18 mouse cellular contexts compared by ENCODE assay signal in the genomic region with DNA sequence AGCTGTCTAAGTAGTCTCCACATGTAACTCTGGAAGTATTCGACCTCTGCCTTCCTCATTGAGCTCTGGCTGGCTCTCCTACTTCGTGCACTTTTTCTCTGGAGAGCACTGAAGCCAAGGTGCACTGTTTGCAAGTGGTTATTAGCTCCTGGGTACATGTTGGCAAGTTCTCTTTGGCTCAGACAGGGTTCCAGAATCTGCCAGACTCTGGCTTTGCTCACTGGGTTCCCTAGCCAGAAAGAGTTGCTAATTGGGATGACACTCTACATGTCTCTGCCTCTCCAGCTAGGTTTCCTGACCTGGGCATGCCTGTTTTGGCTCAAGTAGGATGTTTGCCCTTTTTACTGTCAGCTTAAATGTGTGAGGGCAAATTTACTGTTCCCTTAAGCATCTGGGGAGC. TPM values are rescaled to one million over a fixed set of nuclear protein-coding genes. Genes with fewer than 3 reads are reported as not detected.
DNase-seq lines count a peak whose midpoint lies in the region; ATAC-seq and TF ChIP-seq lines count a peak whose summit lies in the region.
"Had no signal": no experiment of that assay in that cellular context is flagged by ENCODE, and none has a peak within 500 bp of the region (broad histone marks: within the 10 kb centered on the region; RNA-seq: fewer than 3 reads in every experiment).

No protein-coding gene starts in this region.

- ATAC-seq in cerebellum, adult (ENCODE audit: insufficient number of reproducible peaks, low FRiP score, low TSS enrichment) = no peak
- ATAC-seq: CD4-positive, CD25-positive, alpha-beta regulatory T cell, adult 4 months; hindbrain, postnatal 0 days; intestine, embryonic 15.5 days; midbrain, embryonic 16.5 days had no signal

- TF ChIP-seq CTCF in brain, embryonic 14.5 days (IDR thresholded peaks at IDR 0.05; ENCODE audit: borderline replicate concordance, extremely low read depth, insufficient read depth, insufficient read length) = no peak

- DNase-seq in cerebellum, postnatal 10 days = peak; percentile 54 to 63
- DNase-seq in gastrocnemius, postnatal 25 days = peak; percentile 27
- DNase-seq in gastrocnemius, adult 8-10 months (ENCODE audit: low spot score in 2 of 2) = no peak
- DNase-seq in brain, embryonic 14.5 days (ENCODE audit: low read depth) = peak; percentile 45
- DNase-seq in yolk sac, embryonic 10.5 days (ENCODE audit: low spot score) = peak; percentile 6
- DNase-seq in kidney, postnatal 36 days = no peak
- DNase-seq: adrenal gland, postnatal 25 days; heart, postnatal 14 days; kidney, adult 9 months; kidney, postnatal 10 days; lung, postnatal 36 days; right cerebral cortex, postnatal 25 days had no signal

- no peak for TF ChIP-seq POLR2A in brain, embryonic 14.5 days (IDR thresholded peaks at IDR 0.05; ENCODE audit: borderline replicate concordance, extremely low read depth, insufficient read depth, insufficient read length, poor library complexity, severe bottlenecking)

RNA-seq across cellular contexts. Expression of gene Tnc, which starts 13.6 kb away (rescaled TPM):
- total RNA-seq in gastrocnemius, postnatal 25 days (2021) = 10 to 100 TPM in 1 of 2 experiments, 1 to 10 TPM in 1; 4.6 to 10.8 TPM
- total RNA-seq in gastrocnemius, adult 8-10 months (2022) = 1 to 10 TPM in 3 of 4 experiments, under 1 TPM in 1; 0.82 to 3.7 (median 2.2) TPM
- 36.9 and 77.4 TPM in 2 replicates for polyA plus RNA-seq in brain, embryonic 14.5 days (2012; rRNA removed)
- total RNA-seq: neutrophil, adult 5-6 weeks had no signal

Comparison
In these comparisons a context has a peak if more than half of its experiments do, and no peak if none do; other contexts are left out.
1. DNase-seq: peak in cerebellum, postnatal 10 days (2 of 2), gastrocnemius, postnatal 25 days (single experiment), brain, embryonic 14.5 days (single experiment) and yolk sac, embryonic 10.5 days (single experiment); none in gastrocnemius, adult 8-10 months (0 of 2) and kidney, postnatal 36 days (0 of 2).